Mouse (Mus musculus) lung, adult 2 months (tissue): ENCODE measurements around the gene Snx30.

Experiments
- CTCF ChIP-seq: fragments of 200-500 bp; IDR thresholded peaks from 2 replicates; pipeline ENCODE4 v1.5.1; 2011; ENCODE audit warnings: mild to moderate bottlenecking, low read length, control low read depth; ENCODE audit not compliant: insufficient read depth
- POLR2A ChIP-seq: fragments of 200-500 bp; IDR thresholded peaks from 2 replicates; pipeline ENCODE4 v1.6.1; 2011; ENCODE audit warnings: low read depth, mild to moderate bottlenecking, control low read depth, low read length, borderline replicate concordance; ENCODE audit errors: extremely low read depth

GRCm38 (mm10) chr4:59823470-59823869 is 17.8 kb downstream of the Snx30 start:
- TF ChIP-seq CTCF: no peak
- TF ChIP-seq POLR2A: no peak
